Mouse (Mus musculus): Measurements from ENCODE around the gene Nr1h2.

GRCm38 (mm10) chr7:44531946-44532732, 21.6 kb downstream of the Nr1h2 start, which contains the start of gene Spib:
- TF ChIP-seq POLR2A (IDR thresholded peaks at IDR 0.05; ENCODE audit: low read depth, low read length): no peak
- TF ChIP-seq CTCF (IDR thresholded peaks at IDR 0.05; ENCODE audit: extremely low read depth, insufficient read length, insufficient replicate concordance, low read depth, low read length): no peak

All from small intestine, adult 2 months (tissue).